Mouse (Mus musculus) G1E (cell line): ENCODE measurements around the gene 4930430F08Rik. TPM values are rescaled to one million over a fixed set of nuclear protein-coding genes. Genes with fewer than 3 reads are reported as not detected.

Source experiments
- ATAC-seq: 2 replicates; pipeline ENCODE4 v1.8.0; 2016; ENCODE audit warnings: mild to moderate bottlenecking; ENCODE audit not compliant: insufficient number of reproducible peaks, poor library complexity, low FRiP score, severe bottlenecking; ENCODE audit errors: extremely low read depth
- DNase-seq: peaks from one replicate; pipeline ENCODE4 v3.0.0; 2012; ENCODE audit warnings: low spot score
- H3K27me3 ChIP-seq: 2 replicates; pipeline ENCODE4 v1.6.1; 2012; ENCODE audit warnings: mild to moderate bottlenecking, low read length, inconsistent platforms; ENCODE audit not compliant: insufficient read depth
- H3K36me3 ChIP-seq: replicated peaks from 2 replicates; pipeline ENCODE3; 2012; ENCODE audit warnings: mild to moderate bottlenecking, inconsistent platforms
- H3K4me1 ChIP-seq: 2 replicates; pipeline ENCODE4 v1.6.1; 2012; ENCODE audit warnings: low read depth, low read length, inconsistent platforms, mixed read lengths; ENCODE audit not compliant: insufficient read depth
- H3K4me3 ChIP-seq: 2 replicates; pipeline ENCODE4 v1.5.1; 2012; ENCODE audit warnings: low read depth, mild to moderate bottlenecking, inconsistent platforms, low read length, moderate library complexity, mixed read lengths
- H3K9me3 ChIP-seq: replicated peaks from 2 replicates; pipeline ENCODE4 v1.6.1; 2012; ENCODE audit warnings: inconsistent platforms
- CTCF ChIP-seq: IDR thresholded peaks from 2 replicates; pipeline ENCODE4 v1.5.1; 2012; ENCODE audit warnings: low read depth, low read length, inconsistent platforms, mixed read lengths
- GATA1 ChIP-seq: IDR thresholded peaks from 2 replicates; pipeline ENCODE4 v1.6.1; 2012; ENCODE audit warnings: borderline replicate concordance, low read length, inconsistent platforms, mixed read lengths
- GATA2 ChIP-seq: IDR thresholded peaks from 2 replicates; pipeline ENCODE4 v1.6.1; 2012; ENCODE audit warnings: low read depth, low read length, inconsistent platforms, borderline replicate concordance
- POLR2AphosphoS5 ChIP-seq: IDR thresholded peaks from 2 replicates; pipeline ENCODE4 v1.6.1; 2012; ENCODE audit warnings: low read depth, low read length, inconsistent platforms; ENCODE audit not compliant: insufficient replicate concordance
- TAL1 ChIP-seq: conservative IDR thresholded peaks from 2 replicates; pipeline ENCODE4 v1.6.1; 2012; ENCODE audit warnings: low read depth, low read length, inconsistent platforms, mixed read lengths
- polyA plus RNA-seq: library from polyadenylated mRNA; stranded (reverse); fragments of >175 nt; gene quantifications from 2 replicates; pipeline ENCODE4 v1.2.3, GENCODE M21; 2012
- total RNA-seq, 2 experiments: library from RNA; stranded (forward) in 1 of 2; stranded (reverse) in 1 of 2; fragments of 200-1000 nt in 1 of 2; fragments of >200 nt in 1 of 2; fragmentation: Nextera tagmentation in 1 of 2; gene quantifications; 2 replicates each; pipeline ENCODE4 v1.2.3; 2014 to 2017

The 4930430F08Rik gene
- 31.5 and 45.5 TPM in 2 replicates for total RNA-seq (2014; fragmentation: Nextera tagmentation)
- total RNA-seq (2017) = 21.0 and 23.3 TPM in 2 replicates
- polyA plus RNA-seq = 3.8 and 5.2 TPM in 2 replicates

DNA sequence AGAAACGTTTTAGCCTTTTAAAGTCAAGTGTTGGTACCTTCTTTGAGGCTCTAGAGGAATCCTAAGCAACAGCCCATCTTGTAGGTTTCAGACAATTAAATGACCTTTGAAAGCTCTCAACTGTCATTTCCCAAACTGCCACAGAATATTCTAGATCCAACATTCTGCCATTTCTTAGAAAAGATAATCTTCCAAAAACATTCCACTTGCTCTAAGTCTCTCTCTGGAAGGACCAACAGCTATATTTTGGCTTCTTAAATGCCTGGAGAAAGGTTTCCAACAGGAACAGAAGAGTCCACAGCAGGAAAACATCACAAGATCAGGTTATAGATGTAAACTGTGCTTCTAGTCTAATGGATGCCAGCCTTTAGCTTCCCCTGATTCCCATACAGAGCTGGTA, at the start of gene 4930430F08Rik, which contains the start of gene 1700017N19Rik:
Gene 4930430F08Rik, minus strand, starts transcription at position 101 of the 400 bp plus-strand sequence.
Gene 1700017N19Rik, plus strand, starts transcription at position 162 of the 400 bp plus-strand sequence.
- Histone ChIP-seq H3K4me3 (peak within 1 kb of the TSS; percentile 89; the same call in 1 of the 2 replicates), H3K4me1 (peaks cover 14% of the 10 kb centered on the region), H3K9me3 (no peaks in the 10 kb centered on the region), H3K36me3 (peaks cover 17% of the 10 kb centered on the region), H3K27me3 (no peaks in the 10 kb centered on the region)
- no peak for TF ChIP-seq TAL1
- no peak for TF ChIP-seq POLR2AphosphoS5
- no peak for TF ChIP-seq GATA1
- no peak for TF ChIP-seq CTCF
- TF ChIP-seq GATA2 = no peak
- ATAC-seq = no peak
- DNase-seq = no peak

DNA sequence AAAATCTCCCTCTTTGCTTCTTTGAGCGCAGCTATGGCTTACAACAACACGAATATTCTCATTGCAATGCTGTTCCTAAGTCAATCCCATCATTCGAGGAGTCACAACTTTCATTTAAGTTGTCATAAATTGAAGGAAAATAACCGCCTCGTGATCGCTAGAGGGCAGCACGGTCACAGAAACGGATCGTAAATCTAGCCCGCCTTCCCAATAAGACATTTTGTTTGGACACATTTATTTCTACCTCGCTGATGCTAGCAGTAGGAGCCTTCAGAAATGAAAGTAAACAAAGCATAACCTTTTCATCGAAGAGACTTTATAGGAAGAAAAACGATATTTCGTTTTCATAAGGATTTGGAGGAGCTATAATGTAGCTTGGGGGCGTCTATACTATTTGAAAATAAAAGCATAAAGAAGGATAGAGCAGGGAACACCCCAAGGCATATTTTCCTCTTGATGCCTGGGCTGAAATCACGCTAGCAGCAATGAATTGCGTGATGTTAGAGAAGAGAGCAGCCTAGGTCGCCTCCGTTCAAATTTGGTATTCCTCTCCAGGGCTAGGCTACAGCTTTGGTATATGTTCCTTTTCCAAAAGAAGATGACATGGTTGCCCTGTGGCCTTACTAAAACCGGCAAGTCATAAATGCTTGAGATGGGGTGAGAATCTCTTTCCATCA, 39.7 kb upstream of the 4930430F08Rik start:
- TF ChIP-seq TAL1 (no peak), GATA2 (no peak), POLR2AphosphoS5 (no peak), CTCF (peak; percentile 7; the same call in 1 of the 2 replicates), GATA1 (no peak)
- peaks cover 2% of the 10 kb centered on the region for H3K27me3 ChIP-seq
- H3K4me1 ChIP-seq = peaks cover 10% of the 10 kb centered on the region
- ATAC-seq = 0 out of 2 replicates have a peak, but pooled peaks have one; percentile 34
- H3K36me3 ChIP-seq = no peaks in the 10 kb centered on the region
- DNase-seq = peak; percentile 20
- H3K9me3 ChIP-seq = no peaks in the 10 kb centered on the region
- no peak overlapping the region for H3K4me3 ChIP-seq

DNA sequence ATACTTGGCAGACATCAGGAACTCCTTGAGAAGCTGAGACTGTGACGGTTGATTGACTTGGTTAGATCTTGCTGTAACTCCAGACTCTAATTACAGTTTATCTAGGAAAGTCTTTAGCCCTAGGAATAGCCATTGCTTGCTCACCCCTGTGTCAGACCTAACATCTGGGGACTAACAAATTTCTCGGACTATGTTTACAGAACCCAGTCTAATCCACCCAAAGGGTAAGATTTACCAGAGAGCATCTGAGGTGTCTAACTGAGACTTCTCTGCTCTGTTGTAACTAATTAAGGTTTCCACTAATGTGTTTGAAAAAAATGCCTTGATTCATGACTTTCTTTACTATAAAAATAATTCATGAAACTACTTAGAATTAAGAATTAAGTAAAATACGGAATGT, 32.3 kb upstream of the 4930430F08Rik start:
- no peak for ATAC-seq

DNA sequence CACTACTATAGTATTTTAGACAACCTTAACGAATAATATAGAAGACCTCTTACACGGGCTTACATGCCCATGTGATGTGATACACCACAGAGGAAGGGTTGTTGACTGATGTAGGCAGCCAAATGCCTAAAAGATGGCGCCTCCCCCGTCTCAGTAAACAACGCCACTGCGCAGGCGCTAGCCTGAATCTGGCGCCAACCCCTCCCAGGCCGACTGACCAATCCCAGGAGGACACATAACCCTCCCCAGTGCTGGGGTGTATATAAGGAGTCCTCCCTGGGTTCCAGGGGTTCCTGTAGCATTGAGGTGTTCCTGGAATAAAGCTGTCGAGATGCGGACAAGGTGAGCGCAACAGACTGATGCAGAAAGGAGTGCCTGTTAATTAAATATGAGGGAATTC, 29.8 kb upstream of the 4930430F08Rik start:
- peaks cover 3% of the 10 kb centered on the region for H3K27me3 ChIP-seq
- TF ChIP-seq TAL1 = no peak
- TF ChIP-seq GATA1 = no peak
- TF ChIP-seq GATA2 = no peak
- no peak for TF ChIP-seq CTCF
- TF ChIP-seq POLR2AphosphoS5 = no peak
- no peaks in the 10 kb centered on the region for H3K9me3 ChIP-seq
- H3K4me1 ChIP-seq = no peaks in the 10 kb centered on the region
- no peaks in the 10 kb centered on the region for H3K36me3 ChIP-seq
- no peak for DNase-seq
- H3K4me3 ChIP-seq = no peak overlapping the region
- ATAC-seq = no peak

More for the DNA sequence above, 32.3 kb upstream of the 4930430F08Rik start:
- no peak overlapping the region for H3K4me3 ChIP-seq
- DNase-seq = no peak
- no peaks in the 10 kb centered on the region for H3K4me1 ChIP-seq
- no peaks in the 10 kb centered on the region for H3K36me3 ChIP-seq
- no peak for TF ChIP-seq GATA2
- no peak for TF ChIP-seq POLR2AphosphoS5
- no peak for TF ChIP-seq CTCF
- TF ChIP-seq TAL1 = no peak
- no peak for TF ChIP-seq GATA1
- no peaks in the 10 kb centered on the region for H3K9me3 ChIP-seq
- peaks cover 6% of the 10 kb centered on the region for H3K27me3 ChIP-seq

DNA sequence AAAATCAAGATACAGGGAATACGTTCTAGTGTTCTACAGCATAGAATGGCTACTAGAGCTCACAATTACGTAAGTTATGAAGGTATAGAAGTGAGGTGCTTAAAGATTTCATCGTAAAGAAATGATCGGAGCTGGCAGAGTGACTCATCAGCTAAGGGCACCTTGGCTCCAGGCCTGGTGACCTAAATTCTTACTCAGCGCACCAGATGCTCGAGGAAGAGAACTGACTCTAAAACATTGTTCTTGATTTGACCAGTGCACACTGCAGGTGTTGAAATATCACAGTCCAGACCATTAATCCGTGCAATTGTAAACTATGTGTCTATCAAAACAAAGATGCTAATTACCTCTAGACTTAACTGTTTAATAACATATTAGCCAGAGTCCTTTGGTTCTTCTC, 29.3 kb upstream of the 4930430F08Rik start:
- no peak for ATAC-seq
- Histone ChIP-seq H3K4me1 (no peaks in the 10 kb centered on the region), H3K36me3 (no peaks in the 10 kb centered on the region), H3K27me3 (peaks cover 3% of the 10 kb centered on the region), H3K4me3 (no peak overlapping the region), H3K9me3 (no peaks in the 10 kb centered on the region)
- TF ChIP-seq CTCF (no peak), TAL1 (no peak)
- no peak for DNase-seq

GRCm38 (mm10) chr10:100617233-100617903, 27.1 kb upstream of the 4930430F08Rik start:
- DNase-seq = no peak
- no peaks in the 10 kb centered on the region for H3K9me3 ChIP-seq
- ATAC-seq = no peak

More at GRCm38 (mm10) chr10:100617233-100617903, 27.1 kb upstream of the 4930430F08Rik start:
- Histone ChIP-seq H3K27me3 (peaks cover 7% of the 10 kb centered on the region), H3K4me1 (no peaks in the 10 kb centered on the region), H3K36me3 (no peaks in the 10 kb centered on the region), H3K4me3 (no peak overlapping the region)
- TF ChIP-seq GATA2 (no peak), GATA1 (no peak), CTCF (no peak), TAL1 (no peak), POLR2AphosphoS5 (no peak)
